Mouse (Mus musculus): ENCODE measurements around the gene Rnf224.
A peak's percentile ranks its signal among the peaks of the same experiment; 100 is the strongest.

Gene Rnf224

DNA sequence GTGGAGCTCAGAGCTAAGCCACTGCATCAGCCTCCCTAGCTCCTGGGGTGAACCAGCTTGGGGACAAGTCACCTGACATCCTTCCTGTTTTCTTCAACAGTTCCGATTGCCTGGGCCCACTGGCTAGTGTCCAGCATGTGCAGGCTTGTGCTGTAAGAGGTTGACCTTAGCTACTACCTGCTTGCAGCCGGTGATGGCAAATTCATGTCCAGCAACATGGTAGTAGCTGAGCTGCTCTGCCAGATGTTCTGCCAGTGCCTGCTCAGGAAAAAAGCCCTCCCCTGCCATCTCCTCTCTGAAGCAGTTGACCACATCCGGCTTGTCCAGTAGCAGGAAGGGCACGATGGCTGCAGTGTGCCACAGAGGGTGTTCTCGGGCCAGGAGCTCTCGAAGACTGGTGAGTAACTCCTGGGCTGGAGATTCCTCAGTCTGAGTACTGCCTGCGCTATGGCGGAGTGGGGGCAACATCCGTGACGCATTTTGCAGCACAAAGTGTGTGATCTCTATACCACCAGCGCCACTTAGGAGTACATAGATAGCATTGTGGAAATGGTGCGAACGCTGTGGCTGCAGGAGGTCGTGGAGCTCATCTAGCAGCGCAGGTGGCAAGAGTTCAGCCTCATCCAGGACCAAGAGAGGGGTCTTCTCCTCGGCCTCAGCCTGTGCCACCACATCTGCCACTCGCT, 42.0 kb downstream of the Rnf224 start:
- peak; percentile 93 for DNase-seq (ENCODE audit: low read depth)

DNA sequence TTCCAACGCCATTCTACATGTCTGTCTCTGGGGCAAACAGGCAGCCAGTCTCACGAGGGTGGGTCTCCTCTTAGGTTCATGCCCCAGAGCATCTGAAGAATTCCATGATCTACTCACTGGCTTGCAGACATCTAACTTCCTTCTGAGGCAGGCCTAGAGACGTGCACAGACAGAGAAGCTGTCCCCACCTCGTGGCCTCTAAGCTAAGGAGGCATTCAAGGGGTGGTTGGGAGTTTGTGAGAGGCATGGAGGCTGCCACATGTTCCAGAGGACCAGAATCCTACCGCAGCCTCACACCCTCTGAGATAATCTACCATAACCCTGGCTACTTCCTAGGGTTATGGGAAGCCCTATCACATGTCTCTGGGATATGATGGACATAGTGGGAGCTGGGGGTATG, 42.6 kb downstream of the Rnf224 start:
- DNase-seq (ENCODE audit: low read depth) = peak; percentile 41

DNA sequence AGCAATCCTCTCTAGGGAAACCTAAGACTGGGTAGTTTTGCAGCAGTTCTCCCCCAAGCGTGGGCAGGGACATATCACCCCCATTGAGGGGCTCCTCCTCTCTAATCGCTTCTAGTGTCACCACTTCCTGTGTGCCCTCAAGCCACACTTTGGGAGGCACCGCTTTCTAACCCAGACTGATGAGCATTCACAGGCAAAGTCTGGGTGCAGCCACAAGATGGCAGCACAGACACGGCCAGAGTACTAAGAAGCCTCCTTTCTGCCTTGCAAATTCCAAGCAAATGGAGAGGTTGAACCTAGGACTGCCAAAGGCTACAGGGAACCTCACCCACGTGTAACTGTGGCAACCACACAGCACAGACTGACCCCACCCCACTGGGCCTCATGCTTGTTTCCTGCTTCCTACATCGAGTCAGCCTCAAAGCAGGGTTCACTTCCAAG, 43.2 kb downstream of the Rnf224 start:
- peak; percentile 94 for DNase-seq (ENCODE audit: low read depth)

DNA sequence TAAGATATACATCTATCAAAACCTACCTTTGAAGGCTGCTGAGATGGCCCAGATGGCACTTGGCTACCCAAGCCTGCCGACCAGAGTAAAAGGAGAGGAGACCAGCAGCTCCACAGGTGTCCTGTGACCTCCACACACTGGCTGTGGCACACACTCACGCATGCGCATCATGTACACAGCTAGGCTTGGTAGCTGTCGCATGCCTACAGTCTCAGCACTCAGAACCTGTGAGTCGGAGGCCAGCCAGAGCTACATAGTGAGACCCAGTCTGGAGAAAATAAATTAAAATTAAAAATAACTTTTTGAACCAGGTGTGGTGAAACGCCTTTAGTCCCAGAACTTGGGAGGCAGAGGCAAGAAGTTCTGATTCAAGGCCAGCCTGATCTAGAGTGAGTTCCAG, 48.7 kb downstream of the Rnf224 start:
- no peak for DNase-seq (ENCODE audit: low read depth)

DNA sequence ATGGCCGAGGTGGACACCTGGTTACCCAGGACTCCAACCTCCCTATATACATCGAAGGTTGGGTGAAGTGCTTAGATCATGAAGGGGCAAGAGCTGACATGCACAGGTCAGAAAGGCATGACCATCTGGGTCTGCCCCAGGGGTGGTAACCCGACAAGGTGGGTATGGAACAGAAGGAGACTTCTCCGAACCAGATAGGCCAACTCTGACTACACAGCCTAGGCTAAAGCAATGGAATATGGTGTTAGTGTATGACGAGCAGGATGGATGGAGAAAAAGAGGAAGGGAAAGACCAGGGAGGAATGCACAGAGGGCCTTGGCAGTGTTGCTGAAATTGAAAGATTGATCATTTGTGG, 50.0 kb downstream of the Rnf224 start:
- DNase-seq (ENCODE audit: low read depth) = no peak

DNA sequence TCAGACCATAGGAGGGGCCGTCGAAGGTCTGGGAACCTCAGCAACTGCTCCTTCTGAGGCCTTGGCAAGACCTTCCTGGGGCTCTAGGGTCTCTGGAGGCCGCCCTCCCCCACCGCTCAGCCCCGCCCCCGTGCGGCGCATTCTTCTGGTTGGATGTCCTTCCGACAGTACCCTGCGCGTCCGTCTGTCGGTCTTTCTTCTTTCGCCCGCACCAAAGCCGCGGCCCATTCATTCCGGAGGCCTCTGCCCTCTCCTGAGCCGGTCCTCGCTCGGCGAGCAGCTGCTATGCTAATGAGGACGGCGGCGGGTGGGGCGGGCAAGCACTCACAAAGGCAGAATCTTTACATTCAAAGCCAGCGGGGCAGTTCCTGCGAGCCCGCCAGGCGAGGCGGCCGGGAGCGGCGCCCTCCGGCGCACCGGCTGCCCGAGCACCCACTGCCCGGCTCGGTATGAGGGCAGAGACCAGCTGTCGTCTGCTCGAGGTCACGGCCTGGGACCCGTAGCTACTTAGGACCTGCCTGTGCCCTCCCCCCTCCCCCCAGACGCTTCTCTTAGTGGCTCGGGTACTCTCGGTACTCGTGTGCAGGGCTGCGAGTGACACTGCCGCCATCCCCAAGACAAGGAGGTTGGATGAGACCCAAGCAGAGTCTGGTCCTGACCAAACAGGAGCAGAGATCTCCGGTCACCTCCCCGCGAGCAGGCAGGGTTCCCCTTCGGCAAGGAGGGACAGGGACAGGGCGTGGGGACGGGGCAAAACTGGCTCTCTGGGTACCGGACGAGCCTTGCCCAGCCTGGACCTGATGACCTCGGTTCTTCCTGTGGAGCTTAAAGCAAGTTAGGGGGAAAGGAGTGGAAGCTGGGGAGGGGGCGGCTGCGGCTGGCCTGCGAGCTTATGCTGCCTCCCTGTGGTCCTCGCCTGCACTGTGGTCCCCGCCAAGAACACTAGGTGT, 50.7 kb downstream of the Rnf224 start:
- no peak for DNase-seq (ENCODE audit: low read depth)

DNA sequence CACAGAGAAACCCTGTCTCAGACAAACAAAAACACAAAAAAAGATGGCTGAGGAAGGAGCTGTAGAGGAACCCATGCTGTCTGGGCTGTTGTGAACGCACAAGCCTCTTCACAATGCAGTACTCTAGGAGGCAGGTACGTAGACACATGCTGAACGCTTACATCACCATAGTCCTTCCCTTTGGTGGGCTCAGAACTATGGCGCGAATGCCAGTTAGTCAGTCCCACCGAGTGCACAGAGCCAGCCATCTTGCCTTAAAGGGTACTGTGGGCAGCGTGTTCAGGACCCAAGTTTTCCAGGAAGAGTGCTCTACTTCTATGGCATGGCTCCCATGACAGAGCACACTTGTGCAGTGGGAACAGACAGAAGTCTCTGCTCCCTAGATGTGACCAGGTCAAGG, 52.1 kb downstream of the Rnf224 start:
- no peak for DNase-seq (ENCODE audit: low read depth)

All from 416B (cell line).